Mouse (Mus musculus): ENCODE data around the gene Tmem25. TPM values are rescaled to one million over a fixed set of nuclear protein-coding genes. Genes with fewer than 3 reads are reported as not detected.

Tmem25 gene
- total and polyA plus RNA-seq, 3 experiments = 0.12 to 0.67 TPM; not detected in 1

- peaks cover 0 to 6% of the 10 kb centered on the region in 2 experiments; a peak in 1 of 4 replicates for H3K4me1 ChIP-seq (ENCODE audit: control insufficient read depth in 1 of 2, insufficient read depth in 2 of 2, low read length in 2 of 2)
- H3K27me3 ChIP-seq (ENCODE audit: control insufficient read depth in 1 of 2, insufficient read depth in 2 of 2, low read length in 2 of 2) = no peaks in the 10 kb centered on the region
- H3K27ac ChIP-seq (ENCODE audit: control insufficient read depth, low read depth, low read length) = no peak overlapping the region
- H3K9ac ChIP-seq (ENCODE audit: control insufficient read depth, low read depth, low read length, poor library complexity, severe bottlenecking) = no peak overlapping the region
- H3K79me2 ChIP-seq (ENCODE audit: control insufficient read depth, insufficient read depth, low read length, poor library complexity) = no peaks in the 10 kb centered on the region
- no peak for TF ChIP-seq GABPA (IDR thresholded peaks at IDR 0.05; ENCODE audit: low read depth, low read length)
- TF ChIP-seq MYC (IDR thresholded peaks at IDR 0.05; ENCODE audit: low read depth, low read length) = no peak
- no peak for TF ChIP-seq MAX (IDR thresholded peaks at IDR 0.05; ENCODE audit: low read length)
- TF ChIP-seq USF2 (IDR thresholded peaks at IDR 0.05; ENCODE audit: borderline replicate concordance in 1 of 2, insufficient read depth in 1 of 2, low read depth in 1 of 2, low read length in 2 of 2) = no peak
- TF ChIP-seq BHLHE40 (IDR thresholded peaks at IDR 0.05; ENCODE audit: borderline replicate concordance, low read depth, low read length) = no peak
- H3K9me3 ChIP-seq (replicated peaks; ENCODE audit: insufficient read depth, low read length) = no peaks in the 10 kb centered on the region
- peak; percentile 48 for DNase-seq (ENCODE audit: low read depth, low spot score)
- H3K36me3 ChIP-seq (ENCODE audit: control insufficient read depth in 1 of 2, insufficient read depth in 2 of 2, low read length in 2 of 2) = peaks cover 0 to 2% of the 10 kb centered on the region in 2 experiments; a peak in 3 of 4 replicates
- no peak overlapping the region for H3K4me3 ChIP-seq (ENCODE audit: control insufficient read depth in 1 of 2, insufficient read depth in 1 of 2, low read depth in 2 of 2, low read length in 2 of 2)
These were observed 2.6 kb upstream of the Tmem25 start for GRCm38 (mm10) chr9:44801669-44802068.

- H3K4me3 ChIP-seq (ENCODE audit: control insufficient read depth in 1 of 2, insufficient read depth in 1 of 2, low read depth in 2 of 2, low read length in 2 of 2) = peak overlapping the region; percentile 71 to 79
- peak overlapping the region; percentile 1; the same call in 1 of the 2 replicates for H3K27ac ChIP-seq (ENCODE audit: control insufficient read depth, low read depth, low read length)
- H3K36me3 ChIP-seq (ENCODE audit: control insufficient read depth in 1 of 2, insufficient read depth in 2 of 2, low read length in 2 of 2) = peaks cover 0 to 2% of the 10 kb centered on the region in 2 experiments; a peak in 2 of 4 replicates
- peaks cover 0 to 6% of the 10 kb centered on the region in 2 experiments; a peak in 1 of 4 replicates for H3K4me1 ChIP-seq (ENCODE audit: control insufficient read depth in 1 of 2, insufficient read depth in 2 of 2, low read length in 2 of 2)
- H3K27me3 ChIP-seq (ENCODE audit: control insufficient read depth in 1 of 2, insufficient read depth in 2 of 2, low read length in 2 of 2) = no peaks in the 10 kb centered on the region
- peak overlapping the region; percentile 68 for H3K9ac ChIP-seq (ENCODE audit: control insufficient read depth, low read depth, low read length, poor library complexity, severe bottlenecking)
- peak; percentile 75 for DNase-seq (ENCODE audit: low read depth, low spot score)
- TF ChIP-seq GATA1 (IDR thresholded peaks at IDR 0.05; ENCODE audit: low read depth, low read length) (peak; percentile 9; the same call in 1 of the 2 replicates), ZKSCAN1 (IDR thresholded peaks at IDR 0.05; ENCODE audit: low read depth, low read length) (peak; percentile 91), POLR2AphosphoS2 (IDR thresholded peaks at IDR 0.05; ENCODE audit: low read length) (no peak), USF1 (IDR thresholded peaks at IDR 0.05; ENCODE audit: low read depth, low read length) (no peak), MYB (IDR thresholded peaks at IDR 0.05; ENCODE audit: low read depth, low read length) (no peak), UBTF (IDR thresholded peaks at IDR 0.05; ENCODE audit: borderline replicate concordance, insufficient read depth, low read depth, low read length) (0 out of 2 replicates have a peak, but pooled peaks have one; percentile 21), RCOR1 (IDR thresholded peaks at IDR 0.05; ENCODE audit: low read depth, low read length) (no peak), MAFK (IDR thresholded peaks at IDR 0.05; ENCODE audit: borderline replicate concordance, low read depth, low read length) (no peak), NELFE (IDR thresholded peaks at IDR 0.05; ENCODE audit: low read depth, low read length) (no peak), SIN3A (IDR thresholded peaks at IDR 0.05; ENCODE audit: low read length) (no peak), TCF12 (IDR thresholded peaks at IDR 0.05; ENCODE audit: low read depth, low read length) (no peak), BHLHE40 (IDR thresholded peaks at IDR 0.05; ENCODE audit: borderline replicate concordance, low read depth, low read length) (peak; percentile 61; the same call in 1 of the 2 replicates)
- no peaks in the 10 kb centered on the region for H3K9me3 ChIP-seq (replicated peaks; ENCODE audit: insufficient read depth, low read length)
- no peaks in the 10 kb centered on the region for H3K79me2 ChIP-seq (ENCODE audit: control insufficient read depth, insufficient read depth, low read length, poor library complexity)
These were observed 834 bp upstream of the Tmem25 start for GRCm38 (mm10) chr9:44799958-44800324.

All from MEL (cell line).